Mouse (Mus musculus): ENCODE data around the gene Tmed6.

- TF ChIP-seq CTCF (IDR thresholded peaks at IDR 0.05; ENCODE audit: low read depth, low read length) (no peak), POLR2A (IDR thresholded peaks at IDR 0.05; ENCODE audit: borderline replicate concordance, low read depth, low read length) (no peak)
Measured at GRCm38 (mm10) chr8:107100635-107101034, 35.2 kb upstream of the Tmed6 start.
